Mouse (Mus musculus) right cerebral cortex, postnatal 4 days (tissue): ENCODE measurements at regions not wholly inside any gene's neighbourhood (a gene's known extent, or its start where the extent isn't known, plus 50 kb on each side); places are given as distances from the start of the nearest gene placed in this dataset.
A peak's percentile ranks its signal among the peaks of the same experiment; 100 is the strongest.

Experiments
- DNase-seq: peaks from one replicate; pipeline ENCODE4 v3.0.0-alpha.2; 2022

- DNase-seq, result no peak
These were observed 194.7 kb upstream of the Esrrg start for GRCm38 (mm10) chr1:187413881-187414280.

- DNase-seq, result no peak
These were observed 190.1 kb upstream of the Esrrg start for GRCm38 (mm10) chr1:187418186-187419140.

- DNase-seq, result no peak
These were observed 179.9 kb upstream of the Esrrg start for GRCm38 (mm10) chr1:187428536-187429215.

GRCm38 (mm10) chr1:187433716-187434634 is 174.6 kb upstream of the Esrrg start:
- DNase-seq, result no peak

GRCm38 (mm10) chr1:187439170-187439914 is 169.2 kb upstream of the Esrrg start:
- no peak for DNase-seq

- no peak for DNase-seq
These were observed 166.9 kb upstream of the Esrrg start for GRCm38 (mm10) chr1:187441668-187442193.

GRCm38 (mm10) chr1:187446511-187446910 is 162.1 kb upstream of the Esrrg start:
- DNase-seq, result no peak

GRCm38 (mm10) chr1:187448173-187448572 is 160.4 kb upstream of the Esrrg start:
- DNase-seq, result peak; percentile 42

GRCm38 (mm10) chr1:187450106-187450505 is 158.5 kb upstream of the Esrrg start:
- DNase-seq, result no peak

GRCm38 (mm10) chr1:187452189-187452588 is 156.4 kb upstream of the Esrrg start:
- DNase-seq, result peak; percentile 58

- no peak for DNase-seq
These were observed 154.2 kb upstream of the Esrrg start for GRCm38 (mm10) chr1:187454431-187454830.

- no peak for DNase-seq
These were observed 123.8 kb upstream of the Esrrg start for GRCm38 (mm10) chr1:187484821-187485220.

- DNase-seq, result no peak
These were observed 120.5 kb upstream of the Esrrg start for GRCm38 (mm10) chr1:187487948-187488690.

- DNase-seq, result no peak
These were observed 119.1 kb upstream of the Esrrg start for GRCm38 (mm10) chr1:187489452-187489851.

GRCm38 (mm10) chr1:187505368-187505767 is 103.2 kb upstream of the Esrrg start:
- no peak for DNase-seq

- DNase-seq, result no peak
These were observed 101.4 kb upstream of the Esrrg start for GRCm38 (mm10) chr1:187507217-187507616.

- no peak for DNase-seq
These were observed 77.2 kb upstream of the Esrrg start for GRCm38 (mm10) chr1:187531349-187531922.

- no peak for DNase-seq
These were observed 72.3 kb upstream of the Esrrg start for GRCm38 (mm10) chr1:187536263-187536662.

- DNase-seq, result no peak
These were observed 51.9 kb upstream of the Esrrg start for GRCm38 (mm10) chr1:187556718-187557117.
